Mouse (Mus musculus) limb, embryonic 15.5 days (tissue): ENCODE results near the gene Mdga2. TPM values are rescaled to one million over a fixed set of nuclear protein-coding genes. Genes with fewer than 3 reads are reported as not detected.

Experiments
- ATAC-seq: fragments of 200-750 bp; cut with Nextera tagmentation; 2 replicates; pipeline ENCODE4 v1.8.0; 2017; ENCODE audit warnings: low read depth, moderate TSS enrichment; ENCODE audit not compliant: insufficient number of reproducible peaks, low FRiP score, low TSS enrichment
- H3K27ac ChIP-seq: fragments of 300-500 bp; sonication (generic); 2 replicates; pipeline ENCODE4 v1.5.1; 2015; ENCODE audit warnings: moderate library complexity, mild to moderate bottlenecking, inconsistent platforms
- H3K27me3 ChIP-seq: fragments of 300-500 bp; sonication (generic); 2 replicates; pipeline ENCODE4 v1.6.1; 2015; ENCODE audit warnings: inconsistent platforms
- H3K36me3 ChIP-seq: fragments of 300-500 bp; sonication (generic); 2 replicates; pipeline ENCODE4 v1.6.1; 2015; ENCODE audit warnings: inconsistent platforms
- H3K4me1 ChIP-seq: fragments of 300-500 bp; sonication (generic); 2 replicates; pipeline ENCODE4 v1.6.1; 2015; ENCODE audit warnings: inconsistent platforms
- H3K4me2 ChIP-seq: fragments of 300-500 bp; sonication (generic); 2 replicates; pipeline ENCODE4 v1.6.1; 2015; ENCODE audit warnings: mild to moderate bottlenecking, inconsistent platforms
- H3K4me3 ChIP-seq: fragments of 300-500 bp; sonication (generic); 2 replicates; pipeline ENCODE4 v1.5.1; 2015; ENCODE audit warnings: mild to moderate bottlenecking, inconsistent platforms
- H3K9ac ChIP-seq: fragments of 300-500 bp; sonication (generic); 2 replicates; pipeline ENCODE4 v1.6.1; 2015; ENCODE audit warnings: inconsistent platforms
- H3K9me3 ChIP-seq: fragments of 300-500 bp; sonication (generic); 2 replicates; pipeline ENCODE4 v1.6.1; 2016; ENCODE audit warnings: inconsistent platforms
- WGBS: fragments of 180-500 bp; shearing (Covaris S2); methylation state at CpG from one replicate; pipeline ENCODE4 v1.1.7; 2015; 5-methylcytosine and 5-hydroxymethylcytosine counted together
- polyA plus RNA-seq: library from polyadenylated mRNA; unstranded; fragments of >200 nt; fragmentation: Nextera tagmentation; extraction: Ambion mirVana; gene quantifications from 2 replicates; pipeline ENCODE4 v1.2.1, GENCODE M21; 2015

Gene Mdga2
- polyA plus RNA-seq, 1 experiment from 2014 or later: 4.4 TPM

DNA sequence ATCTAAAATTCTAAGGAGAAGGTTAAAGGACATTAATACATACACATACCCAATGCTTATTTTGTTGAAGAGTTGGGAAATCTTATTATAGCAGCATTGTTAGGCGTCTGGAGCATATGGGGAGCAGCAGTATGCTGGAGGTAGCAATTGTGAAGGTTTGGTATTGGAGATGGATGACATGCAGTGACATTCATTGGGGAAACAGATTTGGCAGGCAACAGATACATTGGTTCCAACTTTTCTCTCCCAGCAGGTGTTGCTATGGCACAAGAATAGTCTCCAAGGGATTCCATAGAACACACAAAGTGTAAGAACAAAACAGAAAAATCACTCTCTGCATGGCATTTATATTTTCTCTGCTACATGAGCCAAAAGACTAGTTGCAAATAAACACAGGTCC lies 581.9 kb downstream of the Mdga2 start:
- no peak overlapping the region for H3K27ac ChIP-seq
- no peaks in the 10 kb centered on the region for H3K27me3 ChIP-seq
- 54% methylated on average over 1 of the region's 1 CpGs for WGBS
- ATAC-seq: no peak
- no peaks in the 10 kb centered on the region for H3K4me1 ChIP-seq
- no peaks in the 10 kb centered on the region for H3K9me3 ChIP-seq
- no peak overlapping the region for H3K9ac ChIP-seq
- H3K4me2 ChIP-seq: no peak overlapping the region
- H3K4me3 ChIP-seq: no peak overlapping the region
- H3K36me3 ChIP-seq: no peaks in the 10 kb centered on the region

- no peak overlapping the region for H3K4me2 ChIP-seq
- H3K9ac ChIP-seq: no peak overlapping the region
- H3K9me3 ChIP-seq: no peaks in the 10 kb centered on the region
- H3K36me3 ChIP-seq: no peaks in the 10 kb centered on the region
- no peak overlapping the region for H3K4me3 ChIP-seq
- H3K27me3 ChIP-seq: no peaks in the 10 kb centered on the region
- 70% methylated on average over 3 of the region's 3 CpGs for WGBS
- no peak overlapping the region for H3K27ac ChIP-seq
- no peak for ATAC-seq
- no peaks in the 10 kb centered on the region for H3K4me1 ChIP-seq
Measured at GRCm38 (mm10) chr12:66619944-66620343, 602.4 kb downstream of the Mdga2 start.

GRCm38 (mm10) chr12:66591617-66592230 lies 630.6 kb downstream of the Mdga2 start:
- ATAC-seq: no peak
- 38% methylated on average over 1 of the region's 1 CpGs for WGBS
- H3K27ac ChIP-seq: no peak overlapping the region

DNA sequence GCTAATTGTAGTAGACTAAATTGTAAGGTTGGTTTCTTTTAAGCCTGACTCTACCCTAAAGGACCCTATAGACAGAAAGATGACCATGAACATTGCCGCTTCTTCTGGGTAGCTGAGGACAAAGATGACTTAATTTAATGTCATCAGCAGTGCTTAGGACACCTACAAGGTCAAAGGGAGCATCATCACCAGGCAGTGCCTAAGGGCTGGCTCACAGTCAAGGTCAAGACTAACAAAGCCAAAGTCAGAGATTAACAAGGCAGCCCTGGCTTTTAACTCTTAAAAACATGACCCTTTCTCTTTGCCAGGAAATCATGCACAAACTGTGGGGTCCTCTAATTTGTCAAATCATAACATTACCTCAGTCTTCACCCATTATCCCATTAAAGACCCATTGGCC lies 657.0 kb downstream of the Mdga2 start:
- Histone ChIP-seq H3K36me3 (no peaks in the 10 kb centered on the region), H3K4me1 (no peaks in the 10 kb centered on the region), H3K27me3 (no peaks in the 10 kb centered on the region), H3K9ac (no peak overlapping the region), H3K4me3 (no peak overlapping the region), H3K4me2 (no peak overlapping the region), H3K27ac (no peak overlapping the region), H3K9me3 (no peaks in the 10 kb centered on the region)
- ATAC-seq: no peak
- 97% methylated on average over 1 of the region's 1 CpGs for WGBS

More at GRCm38 (mm10) chr12:66591617-66592230, 630.6 kb downstream of the Mdga2 start:
- no peaks in the 10 kb centered on the region for H3K4me1 ChIP-seq
- H3K9ac ChIP-seq: no peak overlapping the region
- no peak overlapping the region for H3K4me3 ChIP-seq
- H3K4me2 ChIP-seq: no peak overlapping the region
- H3K27me3 ChIP-seq: no peaks in the 10 kb centered on the region
- no peaks in the 10 kb centered on the region for H3K36me3 ChIP-seq
- H3K9me3 ChIP-seq: no peaks in the 10 kb centered on the region

DNA sequence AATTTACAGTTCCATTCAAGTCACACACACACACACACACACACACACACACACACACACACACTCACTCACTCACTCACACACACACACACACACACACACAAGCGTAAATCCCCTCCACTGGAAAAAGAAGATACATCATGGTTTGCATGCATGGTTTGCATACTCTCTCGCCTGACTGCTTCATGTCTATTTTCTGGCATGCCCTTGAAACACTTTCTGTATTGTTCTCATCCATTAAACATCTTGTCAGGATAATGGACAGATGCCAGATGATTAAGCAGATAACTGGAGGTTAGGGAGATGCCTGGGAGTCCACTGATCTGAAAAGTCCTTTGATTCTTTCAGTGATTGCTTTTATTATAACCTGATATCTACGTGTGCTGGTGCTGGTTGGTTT lies 665.5 kb downstream of the Mdga2 start:
- ATAC-seq: no peak

DNA sequence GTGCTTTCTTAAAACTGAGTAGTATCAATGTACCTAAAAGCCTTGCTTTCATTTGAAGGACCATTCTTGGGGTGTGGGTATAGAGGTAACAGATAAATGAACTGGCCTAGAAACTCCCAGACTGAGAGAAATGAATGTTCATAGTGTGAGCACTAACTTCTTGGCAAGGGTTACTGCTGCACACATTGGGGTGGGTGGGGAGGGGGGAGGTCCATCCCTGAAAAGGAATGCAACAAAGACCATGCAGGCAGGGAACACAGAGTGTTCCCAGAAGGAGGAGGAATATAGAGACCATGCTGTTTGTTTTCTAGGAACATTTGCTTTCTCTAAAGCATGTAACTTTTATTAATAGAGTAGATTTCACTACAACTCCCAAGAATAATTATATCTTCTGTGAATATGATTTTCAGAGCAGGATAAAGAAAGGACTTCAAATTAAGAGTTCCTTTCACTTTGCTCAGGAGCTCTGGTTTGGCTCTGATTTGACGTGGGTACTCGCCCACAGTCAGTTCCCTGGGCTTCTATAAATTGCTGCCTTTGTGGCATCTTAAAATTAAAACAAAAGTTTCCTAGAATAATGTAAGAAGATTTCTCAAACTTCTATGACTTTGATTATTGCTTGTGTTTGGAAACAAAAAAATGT lies 666.0 kb downstream of the Mdga2 start:
- H3K4me1 ChIP-seq: no peaks in the 10 kb centered on the region
- H3K36me3 ChIP-seq: no peaks in the 10 kb centered on the region
- H3K4me2 ChIP-seq: no peak overlapping the region
- whole genome bisulfite sequencing: 57% methylated on average over 2 of the region's 2 CpGs
- no peak overlapping the region for H3K9ac ChIP-seq
- H3K27ac ChIP-seq: no peak overlapping the region
- no peak for ATAC-seq
- no peak overlapping the region for H3K4me3 ChIP-seq
- H3K9me3 ChIP-seq: no peaks in the 10 kb centered on the region
- no peaks in the 10 kb centered on the region for H3K27me3 ChIP-seq

More for the DNA sequence above, 665.5 kb downstream of the Mdga2 start:
- no peaks in the 10 kb centered on the region for H3K4me1 ChIP-seq
- no peaks in the 10 kb centered on the region for H3K36me3 ChIP-seq
- H3K9ac ChIP-seq: no peak overlapping the region
- H3K27ac ChIP-seq: no peak overlapping the region
- WGBS: 73% methylated on average over 3 of the region's 3 CpGs
- no peak overlapping the region for H3K4me2 ChIP-seq
- H3K4me3 ChIP-seq: no peak overlapping the region
- no peaks in the 10 kb centered on the region for H3K27me3 ChIP-seq
- no peaks in the 10 kb centered on the region for H3K9me3 ChIP-seq

- no peaks in the 10 kb centered on the region for H3K27me3 ChIP-seq
- WGBS: 46% methylated on average over 2 of the region's 2 CpGs
- H3K4me1 ChIP-seq: no peaks in the 10 kb centered on the region
- H3K4me2 ChIP-seq: no peak overlapping the region
- H3K4me3 ChIP-seq: no peak overlapping the region
- no peak overlapping the region for H3K27ac ChIP-seq
- no peak for ATAC-seq
- no peaks in the 10 kb centered on the region for H3K36me3 ChIP-seq
- no peak overlapping the region for H3K9ac ChIP-seq
- no peaks in the 10 kb centered on the region for H3K9me3 ChIP-seq
Measured at GRCm38 (mm10) chr12:66524973-66525372, 697.4 kb downstream of the Mdga2 start.

DNA sequence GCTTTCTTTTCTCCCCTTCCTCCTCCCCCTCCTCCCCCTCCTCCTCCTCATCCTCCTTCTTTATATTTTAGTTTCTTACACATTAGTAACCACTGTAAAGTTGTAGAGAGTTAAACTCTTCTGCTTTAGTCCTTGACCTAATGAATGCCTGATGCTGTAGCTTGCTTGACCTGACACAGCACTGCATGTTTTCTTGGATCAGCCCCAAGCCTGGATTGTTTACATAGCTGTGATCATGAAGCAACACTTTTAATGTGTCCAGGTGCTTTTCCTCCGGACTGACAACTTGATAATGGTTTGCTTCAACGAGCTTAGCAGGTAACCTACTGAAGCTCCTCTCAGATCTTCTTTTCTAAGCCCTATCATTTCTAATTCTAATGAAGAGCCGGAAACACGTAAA lies 723.1 kb downstream of the Mdga2 start:
- H3K4me3 ChIP-seq: no peak overlapping the region
- no peak overlapping the region for H3K27ac ChIP-seq
- H3K27me3 ChIP-seq: no peaks in the 10 kb centered on the region
- no peak overlapping the region for H3K4me2 ChIP-seq
- no peak for ATAC-seq
- H3K9ac ChIP-seq: no peak overlapping the region
- WGBS: 71% methylated on average over 4 of the region's 4 CpGs
- H3K9me3 ChIP-seq: no peaks in the 10 kb centered on the region
- no peaks in the 10 kb centered on the region for H3K36me3 ChIP-seq
- no peaks in the 10 kb centered on the region for H3K4me1 ChIP-seq

DNA sequence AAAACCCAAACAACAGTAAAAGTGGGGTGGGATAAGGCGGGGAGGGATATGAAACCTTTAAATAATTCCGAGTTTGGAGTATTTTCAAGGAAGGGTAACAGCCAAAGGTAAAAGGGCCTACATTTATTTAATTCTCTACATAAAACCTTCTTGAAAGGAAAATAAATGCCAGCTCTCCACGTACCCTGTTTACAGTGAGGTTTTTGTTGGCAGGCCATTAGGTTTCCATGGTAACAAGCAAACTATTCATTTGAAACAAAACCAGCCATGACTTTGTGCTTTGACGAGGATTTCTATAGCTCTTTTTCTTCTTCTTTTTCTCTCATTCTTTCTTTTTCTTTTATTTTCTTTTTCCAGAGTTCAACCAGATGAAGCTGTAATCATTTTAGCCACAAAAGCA lies 751.5 kb downstream of the Mdga2 start:
- Histone ChIP-seq H3K9ac (no peak overlapping the region), H3K27ac (no peak overlapping the region), H3K36me3 (no peaks in the 10 kb centered on the region), H3K4me1 (no peaks in the 10 kb centered on the region), H3K27me3 (no peaks in the 10 kb centered on the region), H3K9me3 (no peaks in the 10 kb centered on the region), H3K4me3 (no peak overlapping the region), H3K4me2 (no peak overlapping the region)
- ATAC-seq: no peak
- WGBS: 37% methylated on average over 4 of the region's 4 CpGs

GRCm38 (mm10) chr12:66470243-66470863 lies 752.0 kb downstream of the Mdga2 start:
- 85% methylated on average over 8 of the region's 8 CpGs for WGBS
- Histone ChIP-seq H3K27ac (no peak overlapping the region), H3K4me1 (no peaks in the 10 kb centered on the region), H3K36me3 (no peaks in the 10 kb centered on the region), H3K9me3 (no peaks in the 10 kb centered on the region), H3K9ac (no peak overlapping the region), H3K27me3 (no peaks in the 10 kb centered on the region), H3K4me2 (no peak overlapping the region), H3K4me3 (no peak overlapping the region)
- no peak for ATAC-seq

DNA sequence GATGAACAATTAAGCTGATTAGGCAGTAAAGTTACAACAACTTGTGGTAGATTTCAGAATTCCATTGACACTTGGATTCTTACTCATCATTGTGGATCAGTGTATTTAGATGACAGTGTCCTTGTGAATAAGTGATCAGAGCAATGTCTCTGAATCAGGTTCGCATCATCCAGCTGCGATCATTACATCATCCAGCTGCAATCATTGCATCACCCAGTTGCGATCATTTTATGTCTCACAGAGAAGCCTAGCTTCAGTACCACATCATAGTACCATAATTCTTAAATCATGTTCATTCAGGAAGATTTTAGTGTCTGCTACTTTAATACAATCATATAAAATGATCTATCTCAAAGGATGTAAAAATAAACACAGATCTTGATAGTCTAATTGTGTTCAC lies 756.8 kb downstream of the Mdga2 start:
- H3K4me3 ChIP-seq: no peak overlapping the region
- H3K9me3 ChIP-seq: no peaks in the 10 kb centered on the region
- H3K27me3 ChIP-seq: no peaks in the 10 kb centered on the region
- no peaks in the 10 kb centered on the region for H3K36me3 ChIP-seq
- no peak overlapping the region for H3K27ac ChIP-seq
- ATAC-seq: no peak
- H3K4me2 ChIP-seq: no peak overlapping the region
- no peaks in the 10 kb centered on the region for H3K4me1 ChIP-seq
- no peak overlapping the region for H3K9ac ChIP-seq
- WGBS: 94% methylated on average over 3 of the region's 3 CpGs

DNA sequence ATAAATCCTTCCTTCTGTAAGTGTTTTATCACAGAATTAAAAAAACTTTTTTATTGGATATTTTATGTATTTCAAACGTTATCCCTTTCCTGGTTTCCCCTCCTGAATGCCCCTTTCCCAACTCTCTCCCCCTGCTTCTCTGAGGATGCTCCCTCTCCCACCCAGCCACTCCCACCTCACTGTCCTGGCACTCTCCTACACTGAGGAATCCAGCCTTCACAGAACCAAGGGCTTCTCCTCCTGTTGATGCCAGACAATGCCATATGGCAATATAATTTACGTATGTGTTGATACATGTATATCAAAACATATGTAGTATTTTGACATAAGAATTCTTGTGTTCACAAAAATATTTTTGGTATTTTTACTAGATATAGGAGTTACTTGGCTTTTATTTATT lies 779.0 kb downstream of the Mdga2 start:
- no peak overlapping the region for H3K27ac ChIP-seq
- 48% methylated on average over 2 of the region's 2 CpGs for WGBS
- ATAC-seq: no peak
- H3K9ac ChIP-seq: no peak overlapping the region
- no peaks in the 10 kb centered on the region for H3K36me3 ChIP-seq
- no peak overlapping the region for H3K4me2 ChIP-seq
- H3K4me3 ChIP-seq: no peak overlapping the region
- no peaks in the 10 kb centered on the region for H3K4me1 ChIP-seq
- no peaks in the 10 kb centered on the region for H3K9me3 ChIP-seq
- H3K27me3 ChIP-seq: no peaks in the 10 kb centered on the region
